Mouse (Mus musculus) thymus, postnatal 0 days (tissue): ENCODE results near the gene Gm2663. TPM values are rescaled to one million over a fixed set of nuclear protein-coding genes. Genes with fewer than 3 reads are reported as not detected.
A peak's percentile ranks its signal among the peaks of the same experiment; 100 is the strongest.
"Not testable (repeated sequence)": the region's sequence is repeated elsewhere in the genome, so short reads cannot be mapped to it uniquely, and the experiment has no call there.

Source experiments
- DNase-seq: peaks from one replicate; pipeline ENCODE4 v3.0.0-alpha.2; 2015; ENCODE audit warnings: low spot score
- polyA plus RNA-seq: library from polyadenylated mRNA; unstranded; fragments of >200 nt; fragmentation: Nextera tagmentation; extraction: Ambion mirVana; gene quantifications from 2 replicates; pipeline ENCODE4 v1.2.1, GENCODE M21; 2015

Gene Gm2663
- 0.70 TPM in 1 of 2 replicates, not detected in the other for polyA plus RNA-seq

DNA sequence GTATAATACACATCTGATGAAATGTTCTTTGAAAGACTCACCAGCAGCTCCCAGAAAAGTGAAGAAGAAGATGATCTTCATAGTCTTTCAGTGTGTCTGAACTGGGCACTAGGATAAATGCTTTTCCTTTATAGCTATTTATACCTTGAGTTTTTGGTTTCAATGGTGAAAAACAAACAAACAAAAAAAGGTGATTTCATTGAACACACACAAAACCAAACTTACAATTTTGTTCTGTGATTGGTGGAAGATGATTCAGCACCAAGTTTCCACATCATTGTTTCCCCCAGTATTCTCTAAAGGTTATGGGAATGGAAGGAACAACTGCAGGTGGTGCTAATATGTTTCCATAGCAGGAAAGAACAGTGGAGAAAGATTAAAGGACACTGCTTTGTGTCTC, at the start of gene Gm2663:
Gene Gm2663, minus strand, starts transcription at position 101 of the 400 bp plus-strand sequence.
- not testable (repeated sequence) for DNase-seq

DNA sequence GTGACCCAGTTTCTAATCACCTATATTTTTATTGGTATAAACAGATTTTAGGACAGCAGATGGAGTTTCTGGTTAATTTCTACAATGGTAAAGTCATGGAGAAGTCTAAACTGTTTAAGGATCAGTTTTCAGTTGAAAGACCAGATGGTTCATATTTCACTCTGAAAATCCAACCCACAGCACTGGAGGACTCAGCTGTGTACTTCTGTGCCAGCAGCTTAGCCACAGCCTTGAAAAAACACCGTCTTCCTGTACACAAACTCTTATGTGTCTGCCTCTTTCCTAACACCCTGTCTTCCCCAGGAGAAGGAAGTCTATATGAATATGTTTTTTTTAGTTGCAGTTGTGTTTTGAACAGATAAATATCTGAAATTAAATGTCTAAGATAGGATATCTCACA, 49.3 kb upstream of the Gm2663 start:
- DNase-seq = peak; percentile 30

DNA sequence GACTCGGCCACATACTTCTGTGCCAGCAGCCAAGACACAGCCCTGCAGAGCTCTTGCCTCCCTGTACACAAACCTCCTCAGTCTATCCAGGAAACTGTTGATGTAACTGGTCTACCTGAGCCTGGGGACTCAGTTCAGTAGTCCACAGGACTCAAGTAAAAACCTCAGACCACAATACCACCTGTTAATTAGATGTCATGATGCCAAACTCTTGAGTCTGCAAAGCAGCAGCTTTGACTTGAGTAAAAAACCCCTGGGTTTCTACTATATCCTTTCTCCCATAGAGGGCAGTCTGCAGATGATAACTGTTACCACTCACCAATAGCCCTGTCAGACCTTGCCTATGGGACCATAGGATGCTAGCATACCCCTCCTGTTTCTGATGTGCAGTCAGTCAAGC, 48.7 kb upstream of the Gm2663 start:
- peak; percentile 44 for DNase-seq

DNA sequence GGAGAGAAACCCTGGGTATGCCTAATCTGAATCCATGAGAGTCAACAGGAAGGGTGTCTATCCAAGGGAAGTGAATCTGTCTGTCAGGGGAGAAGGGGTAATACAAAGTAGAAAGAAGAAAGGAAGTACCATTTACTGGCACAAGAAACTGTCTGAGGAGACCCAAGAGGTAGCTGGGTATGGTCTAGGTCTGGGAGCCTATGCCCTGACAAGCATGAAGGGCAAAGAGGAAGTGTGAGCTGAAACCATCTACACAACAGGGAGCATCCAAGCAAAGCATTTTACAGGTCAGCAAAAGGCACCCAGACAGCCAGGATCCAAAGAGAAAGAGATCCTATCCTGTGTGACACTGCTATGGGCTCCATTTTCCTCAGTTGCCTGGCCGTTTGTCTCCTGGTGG, 47.9 kb upstream of the Gm2663 start:
- DNase-seq = peak; percentile 13

DNA sequence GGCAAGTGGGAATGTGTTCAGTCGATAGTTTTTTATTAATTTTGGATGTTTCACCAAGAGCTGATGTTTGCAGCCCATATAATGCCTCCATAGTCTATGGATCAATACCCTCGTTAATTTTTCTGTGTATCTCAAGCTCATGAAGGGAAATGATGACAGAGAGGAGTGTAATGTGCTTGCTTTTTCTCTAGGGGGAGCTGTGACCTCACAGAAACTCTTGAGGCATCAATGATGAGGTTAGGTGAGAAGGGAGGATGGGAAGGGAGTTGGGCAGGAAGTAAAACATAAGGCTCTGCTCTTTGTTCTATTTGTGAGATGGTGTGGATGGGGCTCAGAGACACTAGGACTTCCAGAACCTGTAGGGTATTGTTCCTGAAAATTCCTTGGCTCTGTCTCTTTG, 47.3 kb upstream of the Gm2663 start:
- DNase-seq = peak; percentile 80

DNA sequence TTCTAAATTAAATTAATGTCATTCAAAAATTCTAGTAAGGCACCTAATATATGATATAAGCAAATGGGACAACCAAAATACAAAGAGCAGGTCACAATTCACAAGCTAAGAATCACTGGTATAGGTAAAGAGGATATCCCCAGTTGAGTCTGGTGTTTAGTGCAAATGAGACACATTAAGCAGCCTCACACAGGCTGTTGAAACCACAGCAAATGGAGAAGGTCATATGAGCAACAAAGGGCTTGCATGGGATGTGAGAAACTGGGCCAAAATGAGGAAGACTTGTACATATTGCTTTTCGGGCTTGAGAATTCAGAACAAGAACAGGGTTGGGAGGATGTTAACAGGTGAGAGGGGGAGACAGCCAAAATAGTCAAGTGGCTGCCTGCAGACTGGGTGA, 45.5 kb upstream of the Gm2663 start:
- no peak for DNase-seq

DNA sequence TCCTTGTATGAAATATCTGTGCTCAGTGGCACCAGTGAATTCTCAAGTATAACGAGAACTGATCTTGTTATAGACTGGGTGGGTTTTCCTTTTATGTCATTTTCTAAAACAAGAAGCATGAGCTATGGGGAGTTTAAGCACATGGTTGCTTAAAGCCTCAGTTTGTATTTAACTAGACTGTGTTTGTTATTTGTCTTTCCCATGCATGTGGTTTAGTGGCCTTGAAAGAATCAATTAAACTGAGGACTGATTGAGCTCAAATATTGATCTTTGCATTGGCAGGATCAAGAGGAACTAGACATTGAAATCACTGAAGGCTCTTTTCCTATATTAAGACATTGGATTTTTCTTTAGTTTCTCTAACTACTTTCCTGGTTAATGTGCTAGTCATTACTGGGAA, 45.0 kb upstream of the Gm2663 start:
- DNase-seq = no peak

DNA sequence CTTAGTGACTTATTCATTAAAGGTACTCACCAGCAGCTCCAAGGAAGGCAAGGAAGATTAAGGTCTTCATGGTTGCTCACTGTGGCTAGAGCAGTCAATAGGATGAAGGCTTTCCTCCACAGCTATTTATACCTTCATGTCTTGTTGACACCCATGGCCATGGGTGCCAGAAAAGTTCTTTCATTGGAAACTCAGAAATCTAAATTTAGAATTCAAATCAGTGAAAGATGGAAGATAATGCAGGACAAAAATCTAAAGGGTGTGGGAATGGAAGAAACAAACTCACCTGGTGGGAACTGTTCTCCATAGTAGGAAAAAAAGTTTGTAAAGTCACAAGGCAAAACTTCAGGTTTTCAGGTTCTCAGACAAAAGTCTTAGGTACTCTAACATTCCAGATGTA, 36.1 kb upstream of the Gm2663 start, which contains the start of gene 2210010C04Rik:
Gene 2210010C04Rik, minus strand, starts transcription at position 101 of the 400 bp plus-strand sequence.
- DNase-seq = no peak

DNA sequence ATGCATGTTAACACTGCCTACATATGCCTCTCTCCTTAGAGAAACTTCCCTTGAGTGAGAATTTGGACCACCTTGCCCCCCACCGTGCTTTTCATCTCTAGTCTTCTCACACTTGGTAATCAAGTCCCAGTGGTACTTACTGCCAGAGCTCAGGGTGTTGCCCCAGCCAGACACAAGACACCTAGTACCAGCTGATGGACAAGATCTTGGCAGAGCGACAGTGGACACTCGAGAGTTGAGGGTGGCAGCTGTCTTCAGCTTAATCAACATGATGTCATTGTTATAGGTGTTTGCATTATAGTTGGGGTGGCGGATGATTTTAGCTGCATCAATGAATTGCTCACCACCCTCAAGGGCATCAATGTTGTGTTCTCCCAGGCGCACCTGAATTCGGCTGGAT, 33.5 kb upstream of the Gm2663 start:
- DNase-seq = no peak

DNA sequence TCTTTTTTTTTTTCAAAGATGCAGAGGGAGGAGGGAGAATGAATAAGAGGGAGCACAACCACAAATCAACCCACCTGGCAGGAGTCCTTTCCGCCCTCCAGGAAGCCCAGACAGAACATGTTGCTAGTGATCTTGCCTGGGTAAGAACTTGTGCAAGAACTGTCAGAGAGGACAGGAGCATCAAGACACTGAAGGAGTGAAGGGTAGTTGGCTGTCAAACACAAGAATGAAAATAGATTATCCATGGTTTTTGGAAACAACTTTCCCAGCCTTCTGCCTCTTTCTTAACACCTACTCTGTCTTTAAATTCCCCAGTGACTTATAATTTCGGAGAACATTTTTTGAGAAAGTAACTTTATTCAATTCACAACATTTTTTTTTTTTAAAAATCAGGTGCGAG, 33.0 kb upstream of the Gm2663 start:
- DNase-seq = no peak

DNA sequence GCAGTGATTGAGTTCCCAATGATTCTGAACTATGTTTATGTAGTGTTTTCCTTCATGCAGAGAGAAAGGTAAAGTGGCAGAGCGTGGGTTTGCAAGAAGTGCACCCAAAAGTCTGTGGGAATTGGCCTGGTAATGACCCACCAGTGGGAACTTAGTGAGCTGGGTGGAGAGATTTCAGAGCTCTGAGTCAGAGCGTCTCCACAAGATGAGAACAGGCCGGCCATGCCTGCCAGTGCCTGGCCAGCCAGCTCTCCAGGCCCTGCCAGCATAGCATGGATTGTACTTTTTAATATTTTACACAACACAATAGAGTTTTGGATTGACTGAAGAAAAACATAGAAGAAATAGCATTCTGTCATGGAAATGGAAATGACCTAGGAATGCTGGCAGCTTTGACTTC, 31.5 kb upstream of the Gm2663 start:
- no peak for DNase-seq

DNA sequence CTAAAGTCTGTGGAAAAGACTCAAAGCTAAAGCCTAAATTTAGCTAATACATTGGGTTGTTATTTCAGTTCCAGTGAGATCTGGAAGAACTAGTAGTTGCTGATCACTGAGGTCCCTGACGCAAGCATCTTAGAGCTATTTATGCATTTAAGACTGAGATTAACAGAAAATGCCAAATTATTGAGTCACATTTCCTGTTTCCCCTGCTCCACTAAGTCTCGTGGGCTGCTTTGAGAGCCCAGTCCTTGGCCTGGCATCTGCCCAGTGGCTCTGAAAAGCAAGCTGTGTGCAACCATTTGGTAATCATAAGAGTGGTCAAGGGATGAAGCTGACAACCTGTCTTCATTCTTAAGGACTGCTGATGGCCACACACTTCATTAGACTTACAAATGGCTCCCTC, 27.8 kb upstream of the Gm2663 start:
- no peak for DNase-seq

DNA sequence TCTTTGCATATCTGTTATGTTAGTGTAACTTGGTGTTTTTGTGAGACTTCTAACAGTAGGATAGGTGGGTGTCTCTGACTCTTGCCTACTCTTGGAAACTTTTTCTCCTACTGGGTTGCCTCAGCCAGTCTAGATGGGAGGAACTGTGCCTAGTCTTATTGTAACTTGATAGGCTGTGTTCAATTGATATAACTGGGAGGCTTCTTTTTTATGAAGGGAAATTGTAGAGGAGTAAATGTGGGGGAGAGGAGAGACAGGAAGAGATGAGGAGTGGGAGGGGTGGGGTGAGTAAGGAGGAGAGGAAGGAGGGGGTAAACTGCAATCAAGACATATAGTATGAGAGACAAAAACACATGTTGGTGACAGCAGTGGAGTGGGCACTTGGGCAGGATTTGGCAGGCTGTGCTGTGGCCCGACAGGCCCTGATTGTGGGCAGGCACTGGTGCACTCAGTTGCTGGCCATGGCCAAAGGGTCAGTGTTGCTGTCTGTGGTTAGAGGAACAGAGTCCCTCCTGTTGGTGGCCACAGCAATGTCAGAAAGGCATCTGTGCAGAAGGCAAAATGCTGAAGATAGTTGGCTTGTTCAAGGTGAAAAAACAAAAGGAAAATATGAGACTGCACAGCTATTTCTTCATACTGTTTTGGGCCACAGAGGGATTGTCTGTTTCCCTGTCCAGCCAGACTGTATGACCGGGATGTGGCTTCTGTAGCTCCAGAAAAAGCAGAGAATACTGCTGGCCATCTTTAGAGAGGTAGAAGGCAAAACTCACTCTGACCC, 26.8 kb upstream of the Gm2663 start:
- DNase-seq = no peak

DNA sequence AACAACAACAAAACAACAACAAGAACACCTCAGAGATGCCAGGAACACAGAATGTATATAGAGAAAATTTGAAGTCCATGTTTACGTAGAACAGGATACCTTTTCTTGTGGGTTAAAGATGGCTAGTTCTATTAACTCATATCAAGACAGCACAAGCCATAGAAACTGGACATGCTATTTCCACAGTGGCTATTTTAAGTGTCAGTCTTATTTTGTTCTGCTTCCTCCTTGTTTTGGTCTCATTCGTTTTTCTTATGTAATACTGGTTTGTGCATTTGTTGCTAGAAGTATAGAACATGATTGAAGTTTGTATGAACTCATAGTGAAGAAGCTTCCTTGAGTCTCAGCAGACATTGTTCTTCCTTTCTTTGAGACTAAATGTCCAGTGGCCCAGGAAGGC, 19.9 kb upstream of the Gm2663 start:
- no peak for DNase-seq

DNA sequence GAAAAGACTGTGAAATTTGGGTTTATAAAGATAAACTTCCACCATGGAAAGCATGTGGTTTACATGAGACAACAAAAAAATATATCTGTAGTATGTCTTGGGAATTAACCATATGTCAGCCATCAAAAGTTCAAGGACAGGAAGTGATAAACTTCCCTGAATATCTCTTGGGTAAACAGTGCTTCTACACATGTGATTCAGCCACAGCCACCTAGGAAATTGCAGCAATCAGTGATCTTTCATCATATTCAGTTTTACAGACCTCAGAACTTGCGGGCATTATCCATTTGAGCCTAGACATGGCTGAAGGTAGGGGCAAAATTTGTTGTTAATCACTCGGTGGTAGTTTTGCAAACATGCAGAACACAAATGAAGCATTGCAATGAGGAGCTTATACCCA, 19.4 kb upstream of the Gm2663 start:
- no peak for DNase-seq

DNA sequence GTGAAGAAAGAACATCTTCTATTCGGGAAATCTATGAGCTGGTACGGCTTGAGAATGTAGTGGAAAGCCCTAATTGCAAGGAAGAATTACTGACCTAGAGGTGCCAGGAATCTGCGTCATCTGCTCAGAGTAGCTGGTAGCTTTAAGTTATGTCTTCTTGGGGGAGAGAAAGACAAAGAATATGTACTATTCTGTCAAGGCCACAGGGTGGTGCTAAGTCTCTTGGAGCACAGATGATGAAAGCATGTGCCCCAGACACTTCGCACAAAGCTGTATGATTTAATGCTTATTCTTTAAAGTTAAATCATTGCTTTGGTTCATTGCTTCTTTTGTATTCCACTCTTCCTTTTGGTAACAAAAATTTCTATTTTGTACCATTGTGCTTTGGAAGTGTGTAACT, 15.8 kb upstream of the Gm2663 start:
- DNase-seq = peak; percentile 36

DNA sequence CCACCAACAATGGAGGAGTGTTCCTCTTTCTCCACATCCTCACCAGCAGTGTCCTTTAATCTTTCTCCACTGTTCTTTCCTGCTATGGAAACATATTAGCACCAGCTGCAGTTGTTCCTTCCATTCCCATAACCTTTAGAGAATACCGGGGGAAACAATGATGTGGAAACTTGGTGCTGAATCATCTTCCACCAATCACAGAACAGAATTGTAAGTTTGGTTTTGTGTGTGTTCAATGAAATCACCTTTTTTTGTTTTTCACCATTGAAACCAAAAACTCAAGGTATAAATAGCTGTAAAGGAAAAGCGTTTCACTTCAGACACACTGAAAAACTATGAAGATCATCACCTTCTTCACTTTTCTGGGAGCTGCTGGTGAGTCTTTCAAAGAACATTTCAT, 34.8 kb downstream of the Gm2663 start, which contains the start of gene 1810009J06Rik:
Gene 1810009J06Rik, plus strand, starts transcription at position 301 of the 400 bp plus-strand sequence.
- not testable (repeated sequence) for DNase-seq

DNA sequence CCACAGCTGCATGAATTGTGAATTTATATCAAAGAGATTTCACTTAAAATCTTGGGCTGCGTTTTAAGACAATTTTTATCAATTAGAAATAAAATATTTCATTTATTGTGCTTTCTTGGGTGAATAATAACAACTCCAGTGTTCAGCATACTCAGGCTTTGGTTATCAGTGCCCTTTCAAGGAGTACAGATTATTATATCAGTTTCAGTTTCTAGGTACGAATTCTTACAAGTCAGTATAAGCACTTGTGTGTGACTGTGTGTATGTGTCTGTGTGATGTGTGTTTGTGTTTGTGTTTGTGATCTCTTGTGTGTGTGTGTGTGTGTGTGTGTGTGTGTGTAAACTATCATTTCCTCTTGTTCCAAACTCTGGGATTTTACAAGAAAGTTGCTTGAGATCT, 45.6 kb downstream of the Gm2663 start:
- no peak for DNase-seq

DNA sequence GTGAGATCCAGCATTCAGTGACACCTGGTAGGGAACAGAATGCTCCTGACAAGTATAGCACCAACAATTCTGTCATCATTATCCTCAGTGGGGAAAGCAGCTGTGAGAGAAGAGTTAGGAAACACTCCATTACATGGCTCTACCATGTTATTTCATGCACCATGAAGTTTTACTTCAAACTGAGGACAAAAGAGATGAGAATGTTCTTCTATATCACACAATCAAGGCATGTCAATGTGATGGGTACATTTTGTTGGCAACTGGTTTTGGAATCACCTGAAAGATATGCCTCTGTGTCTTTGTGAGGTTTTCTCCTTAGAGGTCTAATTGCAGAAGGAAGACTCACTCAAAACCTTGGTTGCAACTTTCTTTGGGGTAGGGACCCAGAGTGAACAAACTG, 47.5 kb downstream of the Gm2663 start, which contains the start of gene Gm4744:
Gene Gm4744, minus strand, starts transcription at position 101 of the 400 bp plus-strand sequence.
- DNase-seq = no peak
